Mouse (Mus musculus) megakaryocyte, adult 5-6 weeks (primary cell): Measurements from ENCODE around the gene Myb. TPM values are rescaled to one million over a fixed set of nuclear protein-coding genes. Genes with fewer than 3 reads are reported as not detected.

Experiments used
- ATAC-seq: 2 replicates; pipeline ENCODE4 v1.8.0; 2016; ENCODE audit warnings: mild to moderate bottlenecking, inconsistent platforms; ENCODE audit not compliant: poor library complexity, severe bottlenecking
- total RNA-seq, 2 experiments: library from RNA; stranded (forward) in 1 of 2; stranded (reverse) in 1 of 2; fragments of 153-499, 151-499 nt in 1 of 2; fragments of 221-1000, 200-1000 nt in 1 of 2; gene quantifications; 2 replicates each; pipeline versions ENCODE4 v1.2.3 to v1.2.4; 2015 to 2017

Gene Myb
- total RNA-seq, 2 experiments from 2014 or later: 38.3 to 42.5 TPM

DNA sequence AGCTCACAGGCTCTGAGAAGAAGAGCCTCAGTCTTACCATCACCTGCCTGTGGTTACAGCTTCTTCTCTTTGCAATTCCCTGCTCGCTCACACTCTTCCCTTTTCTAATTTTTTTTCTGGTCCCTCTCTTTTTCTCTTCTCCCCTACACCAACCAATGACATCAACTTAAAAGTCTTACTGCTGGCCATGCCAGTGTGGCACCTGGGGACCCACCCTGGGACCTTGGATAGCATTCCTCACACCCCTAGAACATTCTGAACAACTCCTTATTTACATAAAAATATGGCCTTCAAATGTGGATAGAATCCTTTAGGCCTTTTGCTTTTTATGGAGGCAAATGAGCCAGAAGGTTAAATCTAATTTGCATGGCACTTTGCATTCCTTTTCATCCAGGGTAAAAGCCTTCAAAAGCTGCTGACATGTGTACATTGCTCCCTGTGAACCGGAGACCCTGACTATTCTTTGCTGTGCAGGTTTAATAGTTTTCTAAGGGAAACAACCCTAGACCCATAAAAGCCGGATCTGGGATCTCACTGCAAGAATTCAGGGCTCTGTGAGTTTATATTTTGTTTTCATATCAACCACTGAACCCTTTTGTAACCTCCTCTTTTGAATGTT is 73.1 kb downstream of the Myb start:
- no peak for ATAC-seq

DNA sequence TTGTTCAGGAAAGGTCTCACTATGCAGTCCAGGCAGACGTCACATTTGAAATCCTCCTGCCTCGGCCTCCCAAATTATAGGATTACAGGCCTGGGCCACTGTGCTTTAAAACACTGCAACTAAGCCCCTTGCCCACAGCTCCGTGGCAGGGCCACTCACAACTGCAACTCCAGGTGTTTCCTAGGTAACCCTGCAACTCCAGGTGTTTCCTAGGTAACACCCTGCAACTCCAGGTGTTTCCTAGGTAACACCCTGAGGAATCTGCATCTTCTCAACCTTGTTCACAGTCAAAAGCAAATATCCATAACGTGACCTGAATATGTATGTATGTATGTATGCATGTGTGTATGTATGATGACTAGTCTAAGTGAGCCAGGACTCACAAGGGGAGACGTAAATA is 75.7 kb downstream of the Myb start:
- ATAC-seq: no peak

DNA sequence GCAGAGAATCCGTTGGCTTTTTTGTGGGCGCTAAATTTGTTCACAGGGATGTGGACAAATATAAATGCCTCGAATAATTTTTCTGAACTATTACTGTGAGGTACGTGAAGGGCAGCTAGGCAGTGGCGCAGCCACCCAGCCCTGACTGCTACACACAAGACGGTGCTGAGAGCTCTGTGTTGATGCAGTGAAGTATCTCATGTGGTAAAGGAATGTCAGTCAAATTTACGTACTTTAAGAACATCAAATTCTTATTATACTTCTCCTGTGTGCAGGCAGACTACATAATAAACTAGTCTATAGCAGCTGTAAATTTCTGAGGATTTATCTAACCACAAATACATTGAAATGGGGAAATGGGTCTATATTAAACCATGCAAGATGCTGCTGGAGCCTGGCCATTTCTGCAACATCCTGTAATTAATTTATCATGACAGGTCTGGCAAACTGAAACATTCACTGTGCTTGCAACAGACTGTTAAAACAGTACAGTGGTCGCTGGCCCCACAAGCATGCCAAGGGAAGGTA is 77.3 kb downstream of the Myb start:
- ATAC-seq: peak; percentile 36

DNA sequence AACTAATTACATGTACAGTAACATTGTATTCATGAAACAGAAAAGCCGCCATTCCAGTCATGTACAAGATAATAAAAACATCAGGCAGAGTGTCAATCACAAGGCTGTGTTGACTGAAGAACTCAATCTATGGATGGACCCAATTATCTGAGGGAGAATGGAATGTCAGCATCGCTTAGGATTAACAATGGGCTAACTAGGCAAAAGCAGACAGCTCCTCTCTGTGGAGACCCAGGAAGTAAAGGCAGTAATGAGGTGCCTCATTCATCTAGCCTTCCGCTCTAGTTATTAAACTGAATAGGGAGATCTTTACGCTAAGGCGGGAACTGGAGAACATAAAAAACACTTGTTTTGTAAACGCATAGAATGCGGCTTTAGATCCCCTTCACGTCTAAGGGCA is 78.3 kb downstream of the Myb start:
- no peak for ATAC-seq

DNA sequence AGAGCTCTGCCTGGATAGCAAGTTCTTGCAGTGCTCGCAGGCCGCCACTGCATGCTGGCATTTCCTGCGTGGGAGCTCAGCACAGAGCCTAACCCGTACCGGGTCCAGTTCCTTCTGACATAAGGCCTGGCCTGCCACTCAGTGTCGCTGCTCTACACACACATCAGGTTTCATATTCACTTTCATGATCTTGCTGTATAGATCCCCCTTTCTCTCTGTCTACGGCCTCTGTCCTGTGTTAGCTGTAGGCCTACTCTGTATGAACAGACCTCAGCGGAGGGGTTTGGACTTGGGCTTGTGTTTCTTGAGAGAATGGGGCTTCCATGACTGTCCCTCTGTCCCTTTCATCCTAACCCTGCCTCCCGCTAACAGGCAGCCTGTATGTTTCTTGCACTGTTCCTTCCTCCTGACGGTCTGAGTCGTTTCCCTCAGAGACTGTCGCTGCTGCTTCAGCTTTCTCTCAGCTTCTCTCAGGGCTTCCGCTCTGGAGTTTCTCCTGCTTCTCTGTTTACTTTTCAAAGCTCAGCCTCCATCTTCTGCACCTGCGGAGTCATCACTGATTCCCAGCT is 83.5 kb downstream of the Myb start:
- ATAC-seq: peak; percentile 89

DNA sequence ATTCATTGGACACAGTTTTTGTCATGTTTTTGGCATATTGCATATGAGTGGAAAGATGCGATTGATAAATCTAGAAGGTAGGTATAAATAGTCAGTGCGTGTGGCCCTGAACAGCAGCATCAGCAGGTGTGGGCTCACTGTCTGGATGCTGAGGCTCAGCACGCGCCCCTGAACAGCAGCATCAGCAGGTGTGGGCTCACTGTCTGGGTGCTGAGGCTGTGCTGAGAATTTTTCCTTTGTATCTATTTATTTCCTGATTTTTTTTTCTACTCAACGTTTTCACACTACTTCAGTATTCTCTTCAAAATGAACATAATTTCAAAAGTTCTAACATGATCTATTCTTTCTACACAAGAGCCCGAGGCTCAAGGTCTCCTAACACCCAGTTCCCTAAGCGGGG is 84.1 kb downstream of the Myb start:
- no peak for ATAC-seq

DNA sequence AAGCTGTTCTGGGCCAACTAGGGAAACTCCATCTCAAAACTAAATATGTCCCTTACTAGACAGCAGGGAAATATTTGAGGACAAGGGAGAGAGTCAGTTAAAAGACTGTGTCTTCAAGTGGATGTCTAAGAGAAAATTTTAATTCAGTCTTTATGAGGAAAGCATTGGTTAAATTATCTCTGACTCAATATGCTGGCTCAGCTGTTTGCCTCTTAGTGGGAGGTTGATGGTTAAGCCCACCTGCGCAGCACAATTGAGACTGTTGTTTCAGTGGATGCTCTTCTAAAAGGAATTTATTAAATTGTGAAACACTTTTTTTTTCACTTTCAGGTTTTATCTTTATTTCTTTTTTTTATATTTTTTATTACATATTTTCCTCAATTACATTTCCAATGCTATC is 84.6 kb downstream of the Myb start:
- ATAC-seq: no peak

Other genes starting within 250 kb of the Myb start
- gene Ahi1, start 208.4 kb downstream of the Myb start, total RNA-seq (2015): 3.3 TPM in 2 replicates
- gene Ahi1, start 208.4 kb downstream of the Myb start, total RNA-seq (2017): 3.3 TPM in 2 replicates
- gene Hbs1l, start 135.0 kb upstream of the Myb start, total RNA-seq (2015): 39.0 and 40.4 TPM in 2 replicates
- gene Hbs1l, start 135.0 kb upstream of the Myb start, total RNA-seq (2017): 55.4 and 57.3 TPM in 2 replicates
- 0.09 TPM in 1 of 2 replicates, not detected in the other for gene Aldh8a1, start 216.3 kb upstream of the Myb start, total RNA-seq (2015)
- gene Aldh8a1, start 216.3 kb upstream of the Myb start, total RNA-seq (2017): 0.11 TPM in 1 of 2 replicates, not detected in the other